Mouse (Mus musculus): ENCODE data around the gene Gadd45b.

Gene Gadd45b

DNA sequence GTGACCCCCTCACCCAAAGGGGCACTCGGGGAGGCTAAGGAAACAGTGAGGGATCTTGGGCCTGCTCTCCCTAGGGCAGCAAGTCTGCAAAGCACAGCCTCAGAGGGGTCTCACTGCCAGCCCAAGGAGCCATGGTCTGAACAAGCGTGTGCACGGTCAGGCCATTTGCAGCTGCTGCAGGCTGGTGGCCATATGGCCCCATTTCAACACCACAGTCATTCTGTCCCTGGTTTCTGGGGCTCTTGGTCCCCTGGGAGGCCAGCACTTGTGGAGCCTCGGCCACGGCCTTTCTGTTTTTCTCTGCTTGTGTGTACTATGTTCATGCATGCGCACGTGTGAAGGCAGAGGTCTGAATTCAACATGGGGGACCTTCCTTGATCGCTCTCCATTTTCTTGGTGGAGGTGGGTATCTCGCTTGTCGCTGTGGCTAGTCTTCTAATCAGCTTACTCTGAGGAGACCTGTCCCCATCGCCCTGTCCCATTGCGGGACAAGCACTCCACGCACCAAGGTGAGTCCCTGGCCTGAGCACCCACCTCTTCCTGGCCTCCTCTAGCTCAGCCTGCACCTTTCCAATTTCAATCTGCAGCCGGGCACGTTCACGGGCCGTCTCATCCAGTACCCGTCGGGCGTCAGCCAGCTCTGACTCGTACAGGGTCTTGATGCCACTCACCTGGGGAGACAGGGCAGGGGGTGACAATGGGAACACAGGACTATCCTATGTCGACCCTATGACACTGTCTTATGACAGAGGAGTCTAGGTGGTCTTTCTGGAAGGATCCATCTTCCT is 20.3 kb upstream of the Gadd45b start:
- no peak for DNase-seq (ENCODE audit: low spot score)

GRCm38 (mm10) chr10:80911354-80911753 is 18.5 kb upstream of the Gadd45b start:
- DNase-seq (ENCODE audit: low spot score), result no peak

DNA sequence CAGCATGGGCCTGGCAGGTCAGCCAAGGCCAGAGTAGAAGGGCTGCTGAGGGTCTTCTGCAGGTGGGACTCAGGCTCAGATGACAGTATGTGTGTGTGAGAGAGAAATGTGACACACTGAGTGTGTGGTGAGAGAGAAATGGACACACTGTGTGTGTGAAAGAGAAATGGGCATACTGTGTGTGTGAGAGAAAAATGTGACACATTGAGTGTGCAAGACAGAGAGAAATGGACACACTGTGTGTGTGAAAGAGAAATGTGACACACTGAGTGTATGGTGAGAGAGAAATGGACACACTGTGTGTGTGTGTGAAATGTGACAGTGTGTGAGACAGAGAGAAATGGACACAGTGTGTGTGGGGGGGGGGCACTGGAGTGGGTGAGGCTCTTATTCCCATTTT is 18.0 kb upstream of the Gadd45b start:
- DNase-seq (ENCODE audit: low spot score), result no peak

GRCm38 (mm10) chr10:80913364-80914011 is 16.4 kb upstream of the Gadd45b start:
- no peak for DNase-seq (ENCODE audit: low spot score)

- DNase-seq (ENCODE audit: low spot score), result no peak
These were observed 15.6 kb upstream of the Gadd45b start for GRCm38 (mm10) chr10:80914253-80914656.

DNA sequence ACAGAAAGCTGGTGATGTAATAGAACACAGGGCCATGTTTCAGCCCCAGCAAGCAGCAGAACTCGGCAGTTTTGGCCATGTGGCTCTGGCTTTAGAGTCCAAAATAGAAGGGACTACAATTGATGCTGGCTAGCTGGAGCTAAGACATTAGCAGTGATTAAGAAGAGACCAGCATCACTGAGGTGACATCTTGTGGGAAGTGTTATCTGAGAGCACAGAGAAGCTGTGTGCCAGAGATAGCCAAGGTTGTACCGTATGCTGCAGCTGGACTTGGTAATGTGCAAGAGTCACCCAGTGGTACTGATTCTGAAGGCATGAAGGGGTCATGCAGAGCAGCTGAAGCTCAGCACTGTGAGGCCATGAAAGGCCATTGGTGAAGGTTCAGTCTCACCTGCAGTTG is 14.6 kb upstream of the Gadd45b start:
- DNase-seq (ENCODE audit: low spot score), result no peak

- DNase-seq (ENCODE audit: low spot score), result no peak
These were observed 14.1 kb upstream of the Gadd45b start for GRCm38 (mm10) chr10:80915736-80916135.

DNA sequence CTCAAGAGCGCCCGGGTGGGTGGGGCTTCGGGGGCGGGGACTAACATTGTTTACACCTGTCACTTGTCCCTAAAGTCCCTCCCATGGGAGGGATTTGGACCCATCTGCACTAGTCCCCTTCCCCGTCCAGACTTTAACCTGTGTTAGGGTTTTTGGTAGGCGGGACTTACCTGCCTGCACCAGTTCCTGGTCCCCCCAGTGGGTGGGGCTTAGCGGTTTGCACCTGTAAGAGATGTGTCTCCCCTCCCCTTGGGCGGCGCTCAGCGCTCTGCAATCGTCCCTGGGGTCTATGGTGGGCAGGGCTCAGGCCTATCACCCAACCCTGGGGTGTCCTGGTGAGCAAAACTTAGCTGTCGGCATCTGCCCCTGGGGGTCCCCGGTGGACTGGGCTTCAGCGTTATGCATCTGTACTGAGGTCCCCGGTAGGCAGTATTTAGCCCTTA is 12.5 kb upstream of the Gadd45b start:
- DNase-seq (ENCODE audit: low spot score), result no peak

DNA sequence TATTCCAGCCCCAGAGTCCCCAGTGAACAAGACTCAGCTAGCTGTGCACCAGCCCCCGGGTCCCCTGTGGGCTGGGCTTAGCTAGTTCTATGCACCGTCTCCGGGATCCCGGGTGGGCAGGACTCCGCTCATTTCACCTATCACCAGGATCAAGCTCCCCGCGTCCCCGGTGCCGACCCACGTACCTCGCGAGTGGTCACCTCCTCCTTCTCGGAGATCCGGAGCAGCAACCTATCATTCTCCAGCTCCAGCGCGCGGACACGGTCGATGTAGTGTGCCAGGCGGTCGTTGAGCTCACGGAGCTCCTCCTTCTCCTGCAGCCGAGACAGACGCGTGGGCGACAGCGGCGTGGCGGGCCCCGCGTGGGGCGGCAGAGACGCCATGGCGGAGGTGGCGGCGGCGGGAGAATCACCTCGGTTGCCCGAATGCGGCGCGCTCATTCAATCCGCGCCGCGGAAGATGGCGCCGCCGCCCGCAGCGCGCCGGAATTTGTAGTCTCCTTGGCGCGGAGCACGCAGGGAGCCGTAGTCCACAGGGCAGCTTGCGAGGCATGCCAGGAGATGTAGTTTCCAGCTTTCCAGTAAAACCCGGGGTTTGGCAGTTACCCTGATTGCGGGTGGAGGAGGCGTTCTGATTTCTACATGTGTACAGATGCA is 12.0 kb upstream of the Gadd45b start, which contains the start of gene Lmnb2:
TSS of gene Lmnb2 (minus strand) at position 467 of the 656 bp plus-strand sequence.
- DNase-seq (ENCODE audit: low spot score), result peak; percentile 74

DNA sequence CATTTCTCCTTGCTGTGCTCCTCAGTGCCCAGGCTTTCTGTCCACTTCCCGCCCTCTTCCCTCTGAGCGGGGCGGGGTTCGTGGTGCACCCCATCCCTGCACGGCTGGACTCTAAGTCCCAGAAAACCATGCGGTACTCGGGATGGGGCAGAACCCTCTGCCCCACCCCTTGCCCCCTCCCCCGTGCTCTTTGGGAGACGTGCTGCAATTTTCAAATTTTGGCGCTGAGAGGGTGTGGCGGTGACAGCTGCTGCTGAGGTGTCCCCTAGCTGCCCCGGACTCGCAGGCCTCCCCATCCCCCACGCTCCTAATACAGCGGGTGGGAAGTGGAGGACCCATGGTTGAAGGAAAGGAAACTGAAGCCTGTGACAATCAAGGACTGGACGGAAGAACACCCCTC is 8.0 kb upstream of the Gadd45b start:
- DNase-seq (ENCODE audit: low spot score), result no peak

DNA sequence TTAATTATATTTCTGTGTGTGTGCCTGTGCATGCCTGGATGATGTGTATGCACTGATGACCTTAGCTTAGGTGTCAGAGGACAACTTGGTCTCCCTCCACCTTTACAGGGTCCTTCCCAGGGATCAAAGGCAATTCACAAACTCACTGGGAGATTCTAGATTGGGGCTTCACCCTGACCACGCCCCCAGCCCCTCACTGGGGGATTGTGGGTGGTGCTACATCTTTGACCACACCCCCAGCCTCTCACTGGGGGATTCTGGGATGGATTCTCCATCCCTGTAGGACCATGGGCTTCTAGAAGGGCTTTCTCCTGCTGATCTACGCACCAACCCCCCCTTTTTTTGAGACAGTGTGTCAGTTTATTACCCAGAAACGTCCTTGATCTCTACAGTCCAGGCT is 4.4 kb upstream of the Gadd45b start:
- DNase-seq (ENCODE audit: low spot score), result no peak

DNA sequence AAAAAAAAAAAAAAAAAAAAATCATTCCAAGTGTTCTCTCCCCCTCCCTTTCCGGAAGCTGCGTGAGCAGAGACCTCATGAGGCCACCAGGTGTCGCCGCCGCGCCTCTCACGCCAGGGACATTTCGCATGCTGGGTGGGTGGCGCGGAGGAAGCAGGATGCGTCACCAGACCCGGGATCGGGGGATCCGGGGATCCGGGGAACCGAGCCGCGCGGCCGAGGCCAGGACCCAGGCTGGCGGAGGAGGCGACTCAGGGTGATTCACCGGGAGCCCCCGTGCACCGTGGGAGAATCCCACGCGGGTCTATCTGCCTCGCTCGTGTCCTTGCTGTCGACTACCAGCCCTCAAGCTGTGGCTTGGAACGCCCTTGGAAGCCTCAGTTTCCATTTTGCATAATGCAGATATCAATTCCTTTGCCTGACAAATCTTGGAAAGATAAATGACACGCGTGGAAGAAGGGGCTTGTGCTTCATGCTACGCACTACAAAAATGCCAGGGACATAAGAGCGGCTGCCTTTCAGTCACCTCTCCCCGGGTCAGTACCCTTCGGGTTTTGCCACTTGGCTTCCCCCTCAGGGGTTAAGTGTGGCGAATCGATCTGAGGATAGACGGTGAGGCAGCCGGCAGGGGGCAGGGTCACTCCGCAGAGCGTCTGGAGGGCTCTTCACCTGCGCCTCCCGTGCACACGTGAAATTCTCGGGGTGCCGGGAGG is 1.1 kb upstream of the Gadd45b start:
- peak; percentile 86 for DNase-seq (ENCODE audit: low spot score)

- peak; percentile 26 for DNase-seq (ENCODE audit: low spot score)
These were observed 684 bp downstream of the Gadd45b start for GRCm38 (mm10) chr10:80930361-80931152.

- no peak for DNase-seq (ENCODE audit: low spot score)
These were observed 1.3 kb downstream of the Gadd45b start for GRCm38 (mm10) chr10:80931153-80931671.

DNA sequence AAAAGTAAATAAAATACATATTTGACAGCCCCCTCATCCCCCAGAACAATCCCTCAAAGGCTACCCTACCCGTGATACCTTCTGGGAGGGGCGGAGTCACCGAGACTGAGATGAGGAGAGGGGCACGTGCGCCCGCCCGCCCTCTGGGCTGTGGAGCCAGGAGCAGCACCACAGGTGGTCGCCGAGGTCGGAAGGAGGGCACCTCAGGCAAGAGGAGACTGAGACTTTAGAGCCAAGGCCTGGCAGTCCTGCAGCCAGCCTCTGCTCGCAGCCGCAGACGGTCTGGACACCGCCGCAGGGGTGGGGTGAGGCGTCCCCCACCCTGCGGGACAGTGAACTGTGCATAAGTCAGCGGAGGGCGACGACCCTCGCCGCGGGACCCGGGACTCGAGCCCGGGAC is 1.8 kb downstream of the Gadd45b start:
- no peak for DNase-seq (ENCODE audit: low spot score)

GRCm38 (mm10) chr10:80932206-80932605 is 2.3 kb downstream of the Gadd45b start:
- DNase-seq (ENCODE audit: low spot score), result no peak

DNA sequence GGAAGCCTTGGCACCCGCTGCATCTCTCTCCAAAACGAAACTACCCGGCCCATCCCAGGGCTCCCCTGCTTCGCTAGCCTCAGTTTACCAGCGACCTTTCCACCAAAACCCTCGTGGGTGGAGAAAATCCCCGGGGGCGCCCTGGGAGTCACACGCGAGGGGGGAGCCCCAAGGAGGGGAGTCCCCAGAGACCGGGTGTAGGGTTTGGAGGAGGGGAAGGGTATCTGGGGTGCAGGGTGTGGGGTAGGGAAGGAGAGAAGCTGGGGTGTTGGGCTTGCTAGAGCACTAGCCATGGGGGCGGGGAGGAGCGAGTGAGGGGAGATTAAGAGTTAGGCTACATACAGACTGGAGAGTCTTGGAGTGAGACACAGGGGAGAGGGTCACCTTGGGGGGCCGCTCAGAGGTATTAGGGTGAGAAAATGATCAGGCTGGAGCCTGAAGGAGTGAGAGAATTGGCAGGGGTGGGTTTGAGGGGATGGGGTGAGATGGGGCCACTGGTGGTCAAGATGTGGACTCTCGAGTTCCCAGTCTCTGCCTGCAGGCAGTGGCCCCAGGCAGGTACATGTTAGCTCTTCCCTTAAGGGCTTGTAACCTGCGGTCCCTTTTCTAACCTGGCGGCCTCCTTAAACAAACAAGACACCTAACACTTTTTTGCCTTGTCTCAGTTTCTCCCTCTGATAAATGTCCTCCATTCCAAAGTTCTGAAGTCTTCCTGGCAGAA is 3.0 kb downstream of the Gadd45b start:
- no peak for DNase-seq (ENCODE audit: low spot score)

- DNase-seq (ENCODE audit: low spot score), result no peak
These were observed 3.6 kb downstream of the Gadd45b start for GRCm38 (mm10) chr10:80933421-80933979.

DNA sequence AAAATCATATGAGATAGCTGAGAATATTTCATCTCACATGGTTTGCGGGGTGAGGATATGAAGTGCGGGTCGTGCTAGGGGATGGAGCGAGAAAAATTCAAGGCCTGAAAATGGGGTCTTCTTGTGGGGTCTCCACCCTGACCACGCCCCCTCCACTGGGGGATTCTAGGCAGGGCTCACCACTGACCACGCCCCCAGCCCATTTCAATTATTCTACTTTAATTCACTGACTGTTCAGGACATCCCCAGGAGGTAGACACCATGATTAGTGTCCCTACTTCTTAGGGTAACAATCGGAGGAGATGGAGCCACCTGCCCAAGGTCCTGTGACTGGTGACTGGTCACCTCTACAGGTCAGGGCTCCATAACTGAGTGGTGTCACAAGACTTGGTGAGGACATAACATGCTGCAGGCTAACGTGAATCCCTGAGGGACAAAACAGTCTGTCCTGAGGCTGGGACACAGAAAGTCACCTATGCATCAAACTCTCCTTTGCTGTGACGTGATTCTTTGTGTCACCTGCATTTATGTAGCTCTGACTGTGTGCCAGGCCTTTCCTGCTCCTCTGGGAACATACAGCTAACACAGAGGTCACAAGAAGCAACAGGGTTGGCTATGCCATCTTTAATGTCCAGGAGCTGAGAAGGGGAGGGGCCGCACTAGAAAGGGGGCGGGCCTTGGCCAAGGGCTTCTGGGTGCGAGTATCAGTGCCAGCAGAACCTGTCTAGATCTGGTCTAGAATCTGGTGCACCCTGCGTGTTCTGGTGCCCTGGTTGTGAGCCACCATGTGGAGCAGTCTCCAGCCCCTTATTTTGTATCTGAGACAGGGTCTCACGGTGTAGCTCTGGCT is 4.5 kb downstream of the Gadd45b start:
- DNase-seq (ENCODE audit: low spot score), result no peak

All from left cerebral cortex, adult 11 months (tissue).